Mouse (Mus musculus): ENCODE results near the gene Slco2a1. TPM values are rescaled to one million over a fixed set of nuclear protein-coding genes. Genes with fewer than 3 reads are reported as not detected.

Slco2a1 gene
- polyA plus RNA-seq, 1 experiment from 2014 or later, result 1.5 TPM

GRCm38 (mm10) chr9:102979011-102979700, 9.4 kb upstream of the Slco2a1 start:
- WGBS, result 92% methylated on average over 3 of the region's 3 CpGs
- no peaks in the 10 kb centered on the region for H3K4me1 ChIP-seq (ENCODE audit: control insufficient read depth, insufficient read depth, low read length)
- H3K27ac ChIP-seq (replicated peaks; ENCODE audit: low read depth, low read length), result no peak overlapping the region
- ATAC-seq (ENCODE audit: low FRiP score, low TSS enrichment), result no peak
- H3K4me2 ChIP-seq (ENCODE audit: low read length), result no peak overlapping the region
- H3K4me3 ChIP-seq (replicated peaks; ENCODE audit: low read depth, low read length), result no peak overlapping the region
- no peak overlapping the region for H3K9ac ChIP-seq (replicated peaks; ENCODE audit: low read length)
- H3K27me3 ChIP-seq (ENCODE audit: control insufficient read depth, insufficient read depth, low read length), result no peaks in the 10 kb centered on the region
- H3K36me3 ChIP-seq (ENCODE audit: control insufficient read depth, insufficient read depth, low read length), result no peaks in the 10 kb centered on the region
- H3K9me3 ChIP-seq (ENCODE audit: control insufficient read depth, low read length), result no peaks in the 10 kb centered on the region
- no peak for DNase-seq

GRCm38 (mm10) chr9:102979956-102980355, 8.6 kb upstream of the Slco2a1 start:
- Histone ChIP-seq H3K27ac (replicated peaks; ENCODE audit: low read depth, low read length) (no peak overlapping the region), H3K27me3 (ENCODE audit: control insufficient read depth, insufficient read depth, low read length) (no peaks in the 10 kb centered on the region), H3K36me3 (ENCODE audit: control insufficient read depth, insufficient read depth, low read length) (no peaks in the 10 kb centered on the region), H3K4me2 (ENCODE audit: low read length) (no peak overlapping the region), H3K9me3 (ENCODE audit: control insufficient read depth, low read length) (no peaks in the 10 kb centered on the region), H3K4me1 (ENCODE audit: control insufficient read depth, insufficient read depth, low read length) (no peaks in the 10 kb centered on the region), H3K4me3 (replicated peaks; ENCODE audit: low read depth, low read length) (no peak overlapping the region), H3K9ac (replicated peaks; ENCODE audit: low read length) (no peak overlapping the region)
- ATAC-seq (ENCODE audit: low FRiP score, low TSS enrichment), result no peak
- WGBS, result 61% methylated on average over 10 of the region's 10 CpGs
- DNase-seq, result no peak

- H3K9ac ChIP-seq (replicated peaks; ENCODE audit: low read length), result no peak overlapping the region
- no peaks in the 10 kb centered on the region for H3K36me3 ChIP-seq (ENCODE audit: control insufficient read depth, insufficient read depth, low read length)
- no peak overlapping the region for H3K4me2 ChIP-seq (ENCODE audit: low read length)
- ATAC-seq (ENCODE audit: low FRiP score, low TSS enrichment) (no peak), DNase-seq (no peak)
- WGBS, result 92% methylated on average over 5 of the region's 5 CpGs
- no peaks in the 10 kb centered on the region for H3K9me3 ChIP-seq (ENCODE audit: control insufficient read depth, low read length)
- H3K4me1 ChIP-seq (ENCODE audit: control insufficient read depth, insufficient read depth, low read length), result no peaks in the 10 kb centered on the region
- H3K4me3 ChIP-seq (replicated peaks; ENCODE audit: low read depth, low read length), result no peak overlapping the region
- H3K27ac ChIP-seq (replicated peaks; ENCODE audit: low read depth, low read length), result no peak overlapping the region
- no peaks in the 10 kb centered on the region for H3K27me3 ChIP-seq (ENCODE audit: control insufficient read depth, insufficient read depth, low read length)
Observed at GRCm38 (mm10) chr9:102980420-102980819, 8.1 kb upstream of the Slco2a1 start.

DNA sequence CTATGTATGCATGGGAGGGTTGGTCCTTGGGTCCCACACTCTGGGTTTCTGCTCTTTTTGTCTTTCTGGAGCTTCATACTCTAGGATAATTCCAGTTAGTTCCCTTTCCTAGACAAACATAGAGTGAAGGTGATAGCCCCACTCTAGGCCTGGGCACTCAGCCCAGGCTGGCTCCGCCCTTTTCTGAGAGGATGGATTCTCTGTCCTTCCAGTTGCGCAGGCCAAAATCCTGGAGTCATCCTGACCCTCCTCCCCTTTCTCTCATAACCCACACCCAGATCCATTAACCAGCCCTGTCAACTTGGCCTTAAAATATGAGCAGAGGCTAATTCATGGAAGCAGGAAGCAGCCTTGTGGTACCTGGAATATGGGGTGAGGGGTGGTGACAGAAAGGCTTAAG, 6.7 kb upstream of the Slco2a1 start:
- no peak overlapping the region for H3K9ac ChIP-seq (replicated peaks; ENCODE audit: low read length)
- no peaks in the 10 kb centered on the region for H3K27me3 ChIP-seq (ENCODE audit: control insufficient read depth, insufficient read depth, low read length)
- no peaks in the 10 kb centered on the region for H3K36me3 ChIP-seq (ENCODE audit: control insufficient read depth, insufficient read depth, low read length)
- ATAC-seq (ENCODE audit: low FRiP score, low TSS enrichment) (no peak), DNase-seq (no peak)
- H3K27ac ChIP-seq (replicated peaks; ENCODE audit: low read depth, low read length), result no peak overlapping the region
- no peak overlapping the region for H3K4me3 ChIP-seq (replicated peaks; ENCODE audit: low read depth, low read length)
- no peaks in the 10 kb centered on the region for H3K9me3 ChIP-seq (ENCODE audit: control insufficient read depth, low read length)
- H3K4me2 ChIP-seq (ENCODE audit: low read length), result no peak overlapping the region
- no peaks in the 10 kb centered on the region for H3K4me1 ChIP-seq (ENCODE audit: control insufficient read depth, insufficient read depth, low read length)
- WGBS, result 94% methylated on average over 2 of the region's 2 CpGs

DNA sequence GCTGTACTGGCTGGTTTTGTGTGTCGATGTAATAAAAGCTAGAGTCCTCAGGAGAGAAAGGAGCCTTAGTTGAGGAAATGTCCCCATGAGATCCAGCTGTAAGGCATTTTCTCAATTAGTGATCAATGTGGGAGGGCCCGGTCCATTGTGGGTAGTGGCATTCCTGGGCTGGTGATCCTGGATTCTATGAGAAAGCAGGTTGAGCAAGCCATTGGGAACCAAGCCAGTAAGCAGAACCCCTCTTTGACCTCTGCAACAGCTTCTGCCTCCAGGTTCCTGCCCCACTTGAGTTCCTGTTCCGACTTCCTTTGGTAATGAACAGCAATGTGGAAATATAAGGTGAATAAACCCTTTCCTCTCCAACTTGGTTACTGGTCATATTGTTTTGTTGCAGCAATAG, 6.1 kb upstream of the Slco2a1 start:
- Histone ChIP-seq H3K9me3 (ENCODE audit: control insufficient read depth, low read length) (no peaks in the 10 kb centered on the region), H3K4me3 (replicated peaks; ENCODE audit: low read depth, low read length) (no peak overlapping the region), H3K27ac (replicated peaks; ENCODE audit: low read depth, low read length) (no peak overlapping the region), H3K4me1 (ENCODE audit: control insufficient read depth, insufficient read depth, low read length) (no peaks in the 10 kb centered on the region), H3K36me3 (ENCODE audit: control insufficient read depth, insufficient read depth, low read length) (no peaks in the 10 kb centered on the region), H3K4me2 (ENCODE audit: low read length) (no peak overlapping the region), H3K27me3 (ENCODE audit: control insufficient read depth, insufficient read depth, low read length) (no peaks in the 10 kb centered on the region), H3K9ac (replicated peaks; ENCODE audit: low read length) (no peak overlapping the region)
- ATAC-seq (ENCODE audit: low FRiP score, low TSS enrichment), result no peak
- no peak for DNase-seq
- WGBS, result 92% methylated on average over 3 of the region's 3 CpGs

DNA sequence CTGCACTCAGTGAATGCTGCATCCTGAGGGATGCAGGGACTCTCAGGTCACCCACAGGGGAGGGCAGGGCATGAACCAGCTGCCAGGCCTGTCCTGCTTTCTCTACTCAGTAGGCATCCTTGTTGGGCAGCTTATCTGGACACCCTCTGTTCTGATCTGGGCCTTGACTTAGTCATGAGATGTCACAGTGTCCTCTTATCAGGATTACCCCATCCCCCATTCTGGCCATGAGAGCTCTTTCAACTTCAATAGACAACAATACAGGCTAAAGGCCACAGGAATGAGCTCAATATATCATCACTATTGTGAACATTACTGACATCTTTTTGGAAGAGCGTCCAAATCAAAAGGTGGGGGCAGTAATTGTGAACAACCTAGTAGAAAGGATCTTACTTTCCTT, 3.4 kb upstream of the Slco2a1 start:
- Histone ChIP-seq H3K27me3 (ENCODE audit: control insufficient read depth, insufficient read depth, low read length) (no peaks in the 10 kb centered on the region), H3K4me3 (replicated peaks; ENCODE audit: low read depth, low read length) (no peak overlapping the region), H3K9me3 (ENCODE audit: control insufficient read depth, low read length) (no peaks in the 10 kb centered on the region), H3K9ac (replicated peaks; ENCODE audit: low read length) (no peak overlapping the region), H3K27ac (replicated peaks; ENCODE audit: low read depth, low read length) (no peak overlapping the region), H3K4me2 (ENCODE audit: low read length) (no peak overlapping the region), H3K4me1 (ENCODE audit: control insufficient read depth, insufficient read depth, low read length) (peaks cover 10% of the 10 kb centered on the region), H3K36me3 (ENCODE audit: control insufficient read depth, insufficient read depth, low read length) (no peaks in the 10 kb centered on the region)
- no peak for DNase-seq
- no peak for ATAC-seq (ENCODE audit: low FRiP score, low TSS enrichment)
- WGBS, result 69% methylated on average over 1 of the region's 1 CpGs

GRCm38 (mm10) chr9:102985939-102986338, 2.6 kb upstream of the Slco2a1 start:
- WGBS, result 53% methylated on average over 4 of the region's 4 CpGs
- no peak for ATAC-seq (ENCODE audit: low FRiP score, low TSS enrichment)
- H3K4me3 ChIP-seq (replicated peaks; ENCODE audit: low read depth, low read length), result no peak overlapping the region
- H3K9me3 ChIP-seq (ENCODE audit: control insufficient read depth, low read length), result no peaks in the 10 kb centered on the region
- no peak overlapping the region for H3K27ac ChIP-seq (replicated peaks; ENCODE audit: low read depth, low read length)
- H3K36me3 ChIP-seq (ENCODE audit: control insufficient read depth, insufficient read depth, low read length), result no peaks in the 10 kb centered on the region
- H3K9ac ChIP-seq (replicated peaks; ENCODE audit: low read length), result no peak overlapping the region
- H3K4me1 ChIP-seq (ENCODE audit: control insufficient read depth, insufficient read depth, low read length), result peaks cover 18% of the 10 kb centered on the region
- H3K4me2 ChIP-seq (ENCODE audit: low read length), result no peak overlapping the region
- H3K27me3 ChIP-seq (ENCODE audit: control insufficient read depth, insufficient read depth, low read length), result no peaks in the 10 kb centered on the region
- DNase-seq, result no peak

DNA sequence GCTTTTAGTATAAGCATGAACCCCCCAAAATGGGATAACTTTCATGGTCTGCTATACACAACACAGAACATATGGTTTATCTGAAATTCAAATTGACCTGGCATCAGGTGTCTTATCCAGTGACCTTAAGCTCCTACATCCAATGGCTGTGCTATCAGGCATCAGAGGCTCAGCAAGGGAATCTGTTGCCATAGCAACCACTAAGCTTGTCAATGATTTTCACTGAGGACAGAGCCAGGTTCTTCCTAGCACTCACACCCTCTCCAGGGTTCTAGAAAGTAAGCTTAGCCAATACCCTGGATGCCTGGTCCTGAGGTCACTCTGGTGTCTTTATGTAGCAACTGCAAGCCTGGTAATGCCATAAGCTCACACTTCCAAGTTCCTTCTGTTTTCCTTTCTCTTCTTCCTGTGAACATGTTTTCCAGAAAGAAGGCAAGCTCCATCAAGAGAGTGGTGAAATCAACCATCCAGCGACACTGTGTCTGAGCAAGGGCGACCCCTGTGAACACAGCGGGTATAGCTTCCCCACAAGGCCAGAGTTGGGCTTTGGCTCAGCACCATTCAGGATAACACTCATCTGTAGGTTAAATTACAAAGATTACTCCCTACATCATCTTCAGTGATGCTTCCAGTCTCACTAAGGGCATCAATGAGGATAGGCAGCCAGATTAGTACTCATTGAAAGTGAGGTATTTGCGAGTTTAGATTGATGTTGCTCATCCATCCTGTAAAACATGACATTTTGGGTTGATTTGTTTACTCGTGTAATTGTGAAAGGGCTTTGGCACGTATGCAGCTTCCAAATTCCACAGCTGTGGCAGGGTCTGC, 2.0 kb downstream of the Slco2a1 start:
- no peak overlapping the region for H3K4me2 ChIP-seq (ENCODE audit: low read length)
- no peak overlapping the region for H3K4me3 ChIP-seq (replicated peaks; ENCODE audit: low read depth, low read length)
- H3K9ac ChIP-seq (replicated peaks; ENCODE audit: low read length), result no peak overlapping the region
- ATAC-seq (ENCODE audit: low FRiP score, low TSS enrichment) (no peak), DNase-seq (peak; percentile 82)
- peaks cover 31% of the 10 kb centered on the region for H3K4me1 ChIP-seq (ENCODE audit: control insufficient read depth, insufficient read depth, low read length)
- peak overlapping the region; percentile 63 for H3K27ac ChIP-seq (replicated peaks; ENCODE audit: low read depth, low read length)
- H3K9me3 ChIP-seq (ENCODE audit: control insufficient read depth, low read length), result no peaks in the 10 kb centered on the region
- no peaks in the 10 kb centered on the region for H3K36me3 ChIP-seq (ENCODE audit: control insufficient read depth, insufficient read depth, low read length)
- WGBS, result 52% methylated on average over 6 of the region's 6 CpGs
- no peaks in the 10 kb centered on the region for H3K27me3 ChIP-seq (ENCODE audit: control insufficient read depth, insufficient read depth, low read length)

- Histone ChIP-seq H3K36me3 (ENCODE audit: control insufficient read depth, insufficient read depth, low read length) (no peaks in the 10 kb centered on the region), H3K27ac (replicated peaks; ENCODE audit: low read depth, low read length) (peak overlapping the region; percentile 47; the same call in 1 of the 2 replicates), H3K9me3 (ENCODE audit: control insufficient read depth, low read length) (no peaks in the 10 kb centered on the region), H3K27me3 (ENCODE audit: control insufficient read depth, insufficient read depth, low read length) (no peaks in the 10 kb centered on the region), H3K4me3 (replicated peaks; ENCODE audit: low read depth, low read length) (no peak overlapping the region), H3K4me1 (ENCODE audit: control insufficient read depth, insufficient read depth, low read length) (peaks cover 31% of the 10 kb centered on the region), H3K9ac (replicated peaks; ENCODE audit: low read length) (no peak overlapping the region), H3K4me2 (ENCODE audit: low read length) (no peak overlapping the region)
- DNase-seq (no peak), ATAC-seq (ENCODE audit: low FRiP score, low TSS enrichment) (no peak)
- WGBS, result 83% methylated on average over 4 of the region's 4 CpGs
Observed at GRCm38 (mm10) chr9:102991134-102991406, 2.6 kb downstream of the Slco2a1 start.

Data from midbrain, embryonic 14.5 days (tissue).